Mouse (Mus musculus): ENCODE results near the gene Pak3. TPM values are rescaled to one million over a fixed set of nuclear protein-coding genes. Genes with fewer than 3 reads are reported as not detected.
"Not testable (repeated sequence)": the region's sequence is repeated elsewhere in the genome, so short reads cannot be mapped to it uniquely, and the experiment has no call there.

Pak3 gene
- 3.9 and 4.1 TPM in 2 replicates for polyA plus RNA-seq (2015; fragmentation: Nextera tagmentation; extraction: Ambion mirVana)

DNA sequence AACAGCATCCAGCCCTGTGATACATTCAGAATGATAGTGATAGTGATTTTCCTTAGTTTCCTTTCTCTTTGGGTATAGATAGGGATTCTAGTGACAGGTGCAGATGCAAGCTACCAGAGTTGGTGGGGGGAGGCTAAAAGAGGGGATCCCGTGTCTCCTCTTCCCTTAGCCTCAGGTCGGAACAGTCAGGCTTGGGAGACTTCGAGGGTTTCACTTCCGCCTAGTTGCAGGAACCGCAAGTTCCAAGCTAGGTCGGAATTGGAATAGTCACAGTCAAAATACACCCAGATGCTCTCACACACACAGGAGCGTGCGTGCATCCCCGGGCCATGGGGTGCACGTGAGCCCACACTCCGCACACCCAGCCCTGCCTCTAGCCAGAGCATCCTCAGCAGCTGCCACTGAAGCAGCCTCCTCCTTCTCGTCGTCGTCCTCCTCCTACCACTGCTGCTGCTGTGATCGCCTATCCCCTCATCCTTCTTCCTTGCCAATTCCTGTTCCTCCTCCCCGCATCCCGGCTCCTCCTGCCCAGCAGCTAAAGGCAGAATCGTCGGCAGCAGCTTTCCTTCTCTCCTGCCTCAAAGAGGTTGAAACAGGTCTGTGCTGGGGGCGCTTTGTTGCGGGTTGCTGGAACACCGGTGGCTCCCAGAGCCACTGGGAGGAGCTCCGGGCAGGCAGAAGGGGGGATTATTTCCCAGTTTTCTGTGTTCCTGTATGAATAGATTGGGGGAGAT, at the start of gene Pak3:
Pak3 (plus strand) TSS at position 424 of the 734 bp plus-strand sequence.
- no peak for DNase-seq (ENCODE audit: low spot score)

DNA sequence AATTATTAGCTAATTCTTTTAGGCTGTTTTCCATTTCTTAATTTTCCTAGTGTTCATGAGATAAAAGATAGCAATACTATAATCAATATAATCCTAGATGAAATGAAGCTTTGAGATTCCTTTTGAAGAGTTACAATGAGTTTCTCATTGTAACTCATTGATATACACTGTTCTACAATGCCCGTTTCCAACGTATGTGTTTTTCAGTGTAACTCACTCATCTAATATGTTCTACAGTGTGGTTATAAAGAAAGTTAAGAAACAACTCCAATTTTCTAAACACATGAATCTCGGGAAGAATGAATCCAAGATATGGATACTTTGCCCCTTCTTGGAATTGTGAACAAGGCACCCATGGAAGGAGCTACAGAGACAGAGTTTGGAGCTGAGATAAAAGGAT, 35.5 kb upstream of the Pak3 start:
- DNase-seq (ENCODE audit: low spot score): peak; percentile 100

DNA sequence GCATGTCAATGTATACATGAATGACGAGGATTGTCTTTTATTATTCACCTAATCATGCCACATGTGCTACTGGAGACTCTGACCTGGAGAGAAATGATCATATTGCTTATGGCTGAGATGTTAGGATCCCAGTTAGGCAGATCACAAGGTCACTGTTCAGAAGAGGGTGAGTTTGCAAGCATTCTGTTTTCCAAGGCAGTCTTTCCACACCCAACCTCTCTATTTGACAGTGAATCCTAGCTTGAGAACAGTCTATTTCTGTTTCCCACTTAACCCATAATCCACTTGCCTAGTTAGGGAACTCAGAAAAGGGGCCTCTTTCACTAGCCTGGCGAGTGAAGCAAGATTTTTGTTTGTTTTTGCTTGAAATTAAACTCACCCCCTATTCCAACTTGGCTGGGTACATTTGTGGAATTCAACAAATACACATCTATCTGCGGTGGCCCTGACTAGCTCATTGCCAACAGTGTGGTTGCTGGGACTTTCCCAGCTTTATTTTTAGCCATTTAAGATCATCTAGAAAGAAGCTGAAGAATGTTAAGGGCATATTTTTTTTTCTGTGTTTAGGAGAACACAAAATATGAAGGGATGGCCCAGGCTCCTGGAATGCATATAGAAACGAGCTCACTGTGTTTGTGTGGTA, 17.2 kb upstream of the Pak3 start:
- no peak for DNase-seq (ENCODE audit: low spot score)

DNA sequence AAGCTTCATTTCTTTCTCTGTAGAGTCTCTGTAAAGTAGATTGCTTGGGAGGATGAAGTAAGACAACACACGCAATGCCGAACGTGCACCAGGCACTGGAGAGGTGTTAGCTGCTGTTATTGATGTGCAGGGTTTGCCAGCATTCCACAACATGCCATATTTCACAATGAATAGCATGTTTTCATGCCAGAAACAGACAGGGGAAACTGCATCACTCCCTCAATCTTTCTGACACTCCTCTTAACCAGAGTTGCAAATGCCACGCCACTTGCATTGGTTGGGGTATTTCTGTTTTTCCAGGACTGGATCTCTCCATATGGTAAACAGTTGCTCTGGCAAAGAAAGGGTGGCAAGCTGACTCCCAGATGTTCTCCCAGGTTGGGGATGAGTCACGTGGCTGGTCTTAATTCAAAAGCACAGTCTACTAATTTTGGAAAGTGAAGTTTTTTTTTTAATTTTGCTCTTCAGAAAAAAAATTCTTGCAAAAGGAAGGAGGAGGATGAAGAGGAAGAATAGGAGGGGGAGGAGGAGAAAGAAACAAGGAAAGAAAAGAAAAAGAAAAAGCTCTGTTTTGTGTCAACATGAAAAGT, 16.5 kb upstream of the Pak3 start:
- DNase-seq (ENCODE audit: low spot score): no peak

DNA sequence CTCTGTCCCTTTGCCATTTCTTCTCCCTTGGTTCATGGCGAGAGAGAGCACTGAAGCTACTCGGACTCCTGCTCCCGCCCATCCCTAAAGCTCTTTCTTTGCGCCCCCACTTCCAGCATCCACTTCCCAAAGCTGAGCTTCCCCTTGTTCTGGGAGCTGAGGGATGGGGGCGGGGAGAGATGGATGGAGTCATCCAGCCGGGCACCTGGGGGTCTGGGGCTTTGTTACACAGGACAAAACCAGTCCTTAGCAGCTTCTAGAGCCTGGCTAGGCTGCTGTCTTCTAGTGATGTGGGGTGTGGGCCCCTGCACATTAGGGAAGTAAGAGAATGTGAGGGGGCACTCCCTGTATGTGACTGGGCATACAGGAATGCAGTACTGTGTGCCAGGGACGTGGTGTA, 526 bp downstream of the Pak3 start:
- no peak for DNase-seq (ENCODE audit: low spot score)

DNA sequence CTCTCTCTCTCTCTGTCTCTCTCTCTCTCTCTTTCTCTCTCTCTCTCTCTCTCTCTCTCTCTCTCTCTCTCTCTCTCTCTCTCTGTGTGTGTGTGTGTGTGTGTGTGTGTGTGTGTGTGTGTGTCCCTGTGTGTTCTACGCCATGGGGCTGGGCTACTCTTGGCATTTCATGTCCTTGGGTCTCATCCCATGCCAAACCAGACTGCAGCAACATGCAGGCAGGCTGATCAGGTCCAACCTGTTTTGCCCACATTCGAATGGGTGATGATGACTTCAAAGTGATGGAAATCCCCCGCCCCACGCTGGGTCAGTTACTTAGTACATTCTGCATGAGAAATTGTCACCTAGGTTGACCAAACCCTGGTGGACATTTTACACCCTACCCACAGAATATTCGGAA, 1.1 kb downstream of the Pak3 start:
- DNase-seq (ENCODE audit: low spot score): not testable (repeated sequence)

DNA sequence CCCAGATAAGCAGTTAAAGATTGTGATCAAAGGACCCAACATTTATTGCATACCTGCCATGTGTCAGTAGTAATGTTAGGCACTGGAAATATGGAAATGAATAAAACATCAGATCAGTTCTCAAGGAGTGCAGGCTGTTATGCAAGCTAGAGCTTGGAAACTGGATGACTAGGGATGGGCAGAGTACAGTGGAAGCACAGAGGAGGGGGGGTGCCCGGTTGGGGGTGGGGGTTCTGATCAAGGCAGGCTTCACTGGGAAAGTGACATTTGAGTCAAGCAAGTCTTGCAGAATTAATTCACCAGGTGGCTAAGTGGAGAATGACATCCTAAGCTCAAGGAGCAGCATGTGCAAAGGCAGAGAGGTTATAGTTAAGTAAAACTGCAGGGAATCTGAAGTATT, 1.8 kb downstream of the Pak3 start:
- no peak for DNase-seq (ENCODE audit: low spot score)

DNA sequence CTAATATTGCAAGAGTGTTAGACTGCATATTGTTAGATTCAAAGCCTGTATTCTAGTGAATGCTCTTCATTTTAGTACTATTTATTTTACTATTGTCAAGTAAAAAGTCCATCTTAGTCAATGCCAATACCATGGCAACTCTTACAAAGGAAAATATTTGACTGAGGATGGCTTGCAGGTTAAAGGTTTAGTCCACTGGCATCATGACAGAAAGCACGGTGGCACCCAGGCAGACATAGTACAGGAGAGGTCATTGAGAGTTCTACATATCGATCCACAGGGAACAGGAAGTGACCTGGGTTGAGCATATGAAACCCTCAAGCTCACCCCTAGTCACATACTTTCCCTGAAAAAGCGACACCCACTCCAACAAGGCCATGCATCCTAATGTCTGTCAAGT, 13.9 kb downstream of the Pak3 start:
- no peak for DNase-seq (ENCODE audit: low spot score)

DNA sequence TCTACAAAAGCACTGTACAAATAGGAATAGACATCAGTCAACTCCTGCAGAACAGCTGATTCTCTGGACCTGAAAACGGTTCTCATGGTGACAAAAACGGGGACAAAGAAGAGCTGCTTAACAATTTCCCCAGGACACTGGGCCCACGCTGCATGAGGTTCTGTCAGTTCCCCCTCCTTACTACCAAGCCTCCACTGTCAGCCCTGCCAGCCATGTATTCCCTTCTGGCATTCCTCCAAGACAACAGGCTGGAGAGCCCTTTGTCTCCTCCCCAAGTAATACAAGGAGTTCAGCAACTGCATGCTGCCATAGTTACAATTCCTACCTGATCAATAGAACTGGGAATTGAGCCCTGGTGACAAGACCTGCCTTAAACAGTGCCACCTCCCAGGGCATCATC, 15.2 kb downstream of the Pak3 start:
- no peak for DNase-seq (ENCODE audit: low spot score)

DNA sequence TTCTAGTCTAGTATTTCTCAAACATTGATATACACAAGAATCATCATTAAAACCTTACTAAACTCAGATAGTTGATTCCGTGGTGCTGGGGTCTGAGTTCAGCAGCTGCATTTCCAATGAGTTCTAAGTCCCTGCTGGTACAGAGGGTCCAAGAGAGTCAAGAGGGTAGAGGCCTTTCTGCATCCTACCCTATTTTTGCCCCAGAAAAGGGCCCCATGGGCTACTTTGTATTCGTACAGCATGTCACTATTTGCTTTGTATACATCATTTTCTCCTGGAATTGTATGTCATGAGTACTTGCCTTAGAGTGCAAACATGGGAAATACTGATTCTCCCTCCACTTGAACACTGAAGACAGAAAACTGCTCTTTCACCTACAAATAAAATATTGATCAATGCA, 24.4 kb downstream of the Pak3 start:
- no peak for DNase-seq (ENCODE audit: low spot score)

DNA sequence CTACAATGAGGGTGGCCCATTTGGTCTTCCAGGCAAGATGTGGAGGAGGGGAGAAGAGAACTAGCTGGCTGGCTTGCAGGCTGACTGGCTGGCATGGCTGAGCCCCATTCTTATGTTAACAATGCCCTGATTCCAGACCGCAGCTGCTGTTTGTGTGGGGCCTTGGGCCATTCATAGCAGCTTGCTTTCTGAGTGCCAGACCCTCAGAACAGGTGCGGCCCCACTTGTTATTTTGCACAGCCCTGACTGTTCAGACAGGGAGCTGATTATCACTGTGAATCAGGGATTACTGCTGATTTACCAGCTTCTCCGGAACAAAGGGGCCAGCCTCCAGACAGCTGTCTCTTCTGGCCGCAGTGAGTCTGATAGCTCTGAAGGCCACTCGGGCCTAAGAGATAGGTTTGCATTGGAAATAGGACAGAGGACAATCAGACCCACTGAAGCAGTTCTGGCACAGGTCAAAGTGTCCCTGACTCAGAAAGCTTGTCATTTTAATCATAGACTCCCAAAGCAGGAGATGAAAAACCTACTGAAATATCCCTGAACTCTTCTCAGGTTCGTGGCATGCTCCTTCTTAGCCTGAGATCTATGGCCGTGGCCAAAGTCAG, 24.9 kb downstream of the Pak3 start:
- no peak for DNase-seq (ENCODE audit: low spot score)

DNA sequence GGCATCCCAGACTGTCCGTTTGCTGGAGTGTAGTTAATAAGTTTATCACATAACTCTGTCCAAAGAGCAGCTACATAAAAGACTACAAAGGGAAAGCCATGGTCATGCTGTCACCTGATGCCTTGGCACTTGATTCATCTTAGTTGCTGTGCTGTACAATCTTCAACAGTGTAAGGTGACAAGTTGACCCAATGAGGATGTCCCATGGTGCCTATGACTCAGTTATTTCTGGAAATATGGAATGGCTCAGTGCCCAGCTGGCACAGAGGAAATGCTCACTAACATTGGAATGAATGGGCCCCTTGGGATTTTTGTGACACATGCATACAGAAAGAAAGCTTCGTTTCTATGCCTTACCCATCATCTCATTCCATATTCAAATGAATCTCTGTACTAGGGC, 55.3 kb downstream of the Pak3 start:
- DNase-seq (ENCODE audit: low spot score): no peak

DNA sequence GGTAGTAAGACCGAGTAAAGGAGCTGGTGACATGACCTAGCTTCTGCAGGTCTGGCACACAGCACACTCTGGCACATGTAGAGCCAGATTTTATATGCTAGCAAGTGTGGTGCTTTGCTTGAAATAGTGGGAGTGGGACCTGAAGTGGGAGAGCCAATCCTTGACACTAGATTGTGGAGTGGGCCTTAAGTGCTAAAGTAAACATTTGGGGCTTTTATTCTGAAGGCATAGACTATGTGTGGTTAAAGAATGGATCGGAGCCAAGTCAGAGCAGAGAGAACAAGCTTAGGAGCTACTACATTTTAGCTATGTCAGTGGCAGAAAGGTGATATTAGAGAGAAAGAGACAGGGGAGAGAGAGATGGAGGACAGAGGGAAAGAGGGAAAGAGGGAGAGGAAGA, 61.5 kb downstream of the Pak3 start:
- no peak for DNase-seq (ENCODE audit: low spot score)

DNA sequence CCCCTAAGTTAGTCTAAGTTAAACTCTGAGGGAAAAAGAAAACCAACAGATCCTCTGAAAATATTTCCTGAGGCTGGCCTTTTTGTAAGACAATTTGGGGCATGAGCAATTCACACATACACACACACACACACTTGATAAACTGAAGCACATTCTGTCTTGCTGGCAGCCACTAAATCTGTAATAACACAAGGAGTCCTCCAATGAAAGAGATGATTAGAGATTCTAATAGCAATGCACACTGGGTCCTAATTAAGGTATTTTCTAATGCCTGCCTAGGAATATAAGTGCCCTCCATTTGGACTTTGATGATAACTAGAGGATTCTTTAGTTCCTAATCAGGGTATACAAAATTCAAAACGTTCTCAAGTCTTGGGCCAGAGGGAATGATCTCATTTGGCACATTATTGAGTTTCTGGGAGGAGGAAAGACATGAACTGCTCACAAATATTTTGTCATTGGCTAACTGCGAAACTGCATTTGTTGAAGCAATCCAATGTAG, 62.1 kb downstream of the Pak3 start:
- DNase-seq (ENCODE audit: low spot score): no peak

DNA sequence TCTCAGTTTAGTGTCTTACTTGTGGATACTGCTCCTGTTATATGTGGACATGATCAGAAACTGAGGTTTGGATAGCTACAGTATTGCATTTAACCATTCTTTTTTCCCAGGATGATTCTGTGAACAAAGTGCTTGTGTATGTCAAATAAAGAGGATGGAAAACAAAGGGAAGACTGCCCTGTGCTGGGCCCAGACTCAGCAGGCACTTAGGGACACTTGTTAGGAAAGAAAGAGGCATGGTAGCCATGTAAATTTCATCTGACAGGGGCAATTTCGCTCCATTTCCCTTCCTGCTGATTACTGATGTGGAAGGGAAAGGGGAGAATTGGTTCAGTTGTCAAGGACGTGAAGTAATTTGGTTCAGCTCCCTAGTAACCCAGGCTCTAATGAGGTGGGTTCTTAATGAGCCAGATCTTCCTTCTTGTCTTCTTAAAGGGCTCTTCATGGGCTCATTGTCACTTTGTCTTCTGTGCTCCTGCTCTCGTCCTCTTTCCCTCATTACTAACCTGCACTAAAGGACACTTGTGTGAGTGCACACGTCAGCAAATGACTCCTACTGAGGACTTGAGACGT, 88.6 kb downstream of the Pak3 start:
- DNase-seq (ENCODE audit: low spot score): no peak

DNA sequence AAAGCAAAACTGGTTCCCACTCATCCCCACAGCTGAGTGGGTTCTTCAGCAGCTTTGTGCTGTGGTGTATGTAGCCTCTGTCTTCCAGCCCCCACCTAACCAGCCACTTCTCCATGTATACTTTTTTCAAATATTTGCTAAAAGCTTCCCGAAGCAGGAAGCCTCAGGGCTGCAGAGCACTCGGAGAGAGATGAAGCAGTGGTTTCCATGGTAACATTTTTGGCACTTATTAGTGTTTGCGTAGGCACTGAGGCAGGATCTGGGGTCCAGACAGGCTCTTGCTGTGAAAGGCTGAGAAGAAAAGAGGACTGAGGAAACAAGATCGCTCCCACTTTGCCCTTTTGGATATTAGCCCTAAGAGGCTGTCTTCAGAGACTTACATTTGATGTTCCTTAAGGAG, 100.3 kb downstream of the Pak3 start:
- DNase-seq (ENCODE audit: low spot score): no peak

DNA sequence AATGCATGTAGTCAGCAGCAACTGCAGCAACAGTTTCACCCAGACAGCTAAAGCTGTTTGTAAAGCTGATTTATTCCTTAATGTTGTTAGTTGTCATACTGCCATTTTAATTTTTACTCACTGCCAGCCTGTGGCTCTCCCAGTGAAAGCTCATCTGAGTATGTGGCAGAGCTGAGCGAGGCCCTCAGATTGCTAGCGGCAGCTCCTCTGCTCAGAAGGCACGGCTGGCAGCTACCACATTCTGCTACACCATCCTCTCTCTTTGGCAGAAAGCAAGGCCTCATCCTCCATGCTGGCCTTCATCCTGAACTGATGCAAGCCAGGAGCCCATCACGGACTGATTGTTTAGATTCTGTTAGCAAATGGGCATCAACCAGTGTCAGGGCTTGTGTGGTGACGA, 109.4 kb downstream of the Pak3 start:
- no peak for DNase-seq (ENCODE audit: low spot score)

DNA sequence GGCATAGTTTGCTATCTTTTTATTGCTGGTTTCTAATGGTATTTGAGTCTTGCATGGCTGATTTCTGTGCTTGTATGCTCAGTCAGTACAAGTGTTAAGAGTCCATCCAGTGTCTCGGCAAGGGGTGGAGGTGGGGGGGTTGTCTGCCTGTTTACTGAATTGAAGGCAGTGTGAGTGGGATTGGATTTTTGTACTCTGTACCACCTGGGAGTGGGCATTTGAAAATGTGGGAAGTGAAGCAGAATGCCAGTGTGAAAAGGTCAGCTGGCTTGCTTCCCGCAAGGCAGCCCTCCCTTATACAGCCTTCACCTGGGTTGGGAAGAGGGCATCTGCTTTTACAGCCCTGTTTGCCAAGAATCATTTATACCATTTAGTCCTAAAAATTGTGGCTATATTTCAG, 125.5 kb downstream of the Pak3 start:
- DNase-seq (ENCODE audit: low spot score): no peak

DNA sequence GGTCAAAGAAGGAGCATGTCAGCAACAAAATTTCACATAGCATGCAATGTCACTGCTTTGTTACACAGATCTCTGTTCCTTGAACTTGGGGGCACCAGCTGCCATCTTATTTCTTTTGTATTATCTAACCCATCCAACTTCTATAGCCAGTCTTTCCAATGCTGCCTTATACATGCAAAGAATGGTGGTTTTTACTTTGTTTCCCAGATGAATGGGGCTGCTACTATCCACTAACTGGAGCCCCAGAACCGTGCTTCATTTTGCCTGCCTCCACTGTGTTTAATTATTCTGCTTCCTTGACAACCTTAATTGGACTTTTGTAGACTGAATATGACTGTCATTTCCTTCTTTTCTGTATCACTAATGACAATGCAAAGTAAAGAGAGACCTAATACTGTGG, 126.4 kb downstream of the Pak3 start:
- no peak for DNase-seq (ENCODE audit: low spot score)

DNA sequence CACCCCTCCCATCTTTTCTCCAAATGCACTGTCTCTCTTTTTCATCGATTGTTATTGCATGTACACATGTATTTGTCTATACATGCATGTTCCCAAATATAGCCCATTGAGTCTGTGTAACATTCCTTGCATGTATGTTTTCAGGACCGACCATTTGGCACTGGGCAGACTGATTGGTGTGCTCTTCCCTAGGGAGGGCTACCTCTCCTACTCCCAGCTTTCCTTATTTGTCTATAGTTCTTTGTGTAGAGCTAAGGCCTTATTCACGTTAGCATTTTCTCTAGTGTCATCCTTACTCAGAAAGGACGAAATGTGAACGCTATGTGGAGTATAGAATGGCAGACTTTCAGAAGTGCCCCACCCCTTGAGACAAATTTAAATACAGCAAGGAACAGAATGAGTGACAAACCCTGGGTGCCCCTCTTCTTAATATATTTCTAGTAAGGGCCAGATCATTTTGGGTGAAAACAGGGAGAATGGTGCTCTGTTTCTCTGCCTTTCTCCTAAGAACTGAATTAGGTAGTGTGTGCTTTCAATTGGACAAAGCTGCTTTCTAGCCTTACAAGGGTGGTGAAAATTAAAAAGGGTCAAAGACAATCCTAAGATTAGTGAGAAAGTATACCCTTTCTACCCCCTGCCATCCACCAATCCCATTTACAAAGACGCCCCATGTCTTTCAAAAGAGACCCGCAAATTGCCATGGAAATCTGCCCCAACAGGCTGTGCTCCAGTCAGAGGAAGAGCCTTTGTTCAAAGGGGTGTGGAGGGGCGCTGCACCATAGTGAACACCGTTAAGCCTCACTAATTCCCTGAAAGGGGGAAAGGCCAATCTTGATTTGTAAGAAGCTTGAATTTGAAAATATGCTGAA, 136.2 kb downstream of the Pak3 start:
- no peak for DNase-seq (ENCODE audit: low spot score)

DNA sequence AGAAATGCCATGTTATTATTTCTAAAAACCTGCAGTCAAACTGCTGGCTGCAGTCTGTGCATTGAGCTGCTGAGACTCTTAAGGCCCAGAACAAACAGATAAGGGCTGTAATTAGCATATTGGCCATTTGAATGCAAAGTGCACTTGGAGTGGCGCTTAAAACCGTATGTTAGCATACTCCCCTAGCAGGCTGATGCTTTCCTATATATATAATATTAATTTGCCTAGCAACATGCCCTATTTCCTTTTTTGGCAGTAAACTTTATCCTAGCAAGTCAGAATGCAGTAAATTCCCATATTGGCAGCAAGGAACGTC, 136.7 kb downstream of the Pak3 start:
- no peak for DNase-seq (ENCODE audit: low spot score)
